Mouse (Mus musculus) layer of hippocampus, adult 9-10 months (tissue): Measurements from ENCODE around the gene Pptc7.

Experiments used
- DNase-seq: peaks from one replicate; pipeline ENCODE4 v3.0.0; 2022; ENCODE audit warnings: low spot score

Pptc7 gene

GRCm38 (mm10) chr5:122284183-122285028, at the start of gene Pptc7:
Gene Pptc7, plus strand, starts transcription at chr5:122284365.
- DNase-seq: peak; percentile 67

GRCm38 (mm10) chr5:122235196-122235836, 48.8 kb upstream of the Pptc7 start:
- DNase-seq: no peak

DNA sequence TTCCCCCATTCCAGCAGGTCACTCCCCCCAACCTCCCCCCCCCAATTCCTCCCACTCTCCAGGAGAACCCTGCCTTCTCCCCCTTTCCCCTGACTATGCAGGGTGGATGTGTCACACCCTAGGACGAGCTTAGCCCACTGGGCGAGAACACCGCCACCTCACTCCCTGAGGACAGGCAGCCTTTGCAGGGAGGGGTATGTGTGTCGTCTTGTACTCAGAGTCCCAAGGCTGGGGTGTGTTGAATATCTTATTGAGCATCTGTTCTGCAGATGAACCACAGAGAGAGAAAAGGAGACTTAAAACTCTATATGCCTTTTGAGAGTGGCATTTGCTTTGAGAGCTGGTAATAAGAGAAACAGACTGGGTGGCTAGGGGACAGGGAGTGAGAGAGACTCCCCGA, 47.0 kb upstream of the Pptc7 start:
- no peak for DNase-seq

GRCm38 (mm10) chr5:122239618-122240017, 44.5 kb upstream of the Pptc7 start:
- DNase-seq: no peak

DNA sequence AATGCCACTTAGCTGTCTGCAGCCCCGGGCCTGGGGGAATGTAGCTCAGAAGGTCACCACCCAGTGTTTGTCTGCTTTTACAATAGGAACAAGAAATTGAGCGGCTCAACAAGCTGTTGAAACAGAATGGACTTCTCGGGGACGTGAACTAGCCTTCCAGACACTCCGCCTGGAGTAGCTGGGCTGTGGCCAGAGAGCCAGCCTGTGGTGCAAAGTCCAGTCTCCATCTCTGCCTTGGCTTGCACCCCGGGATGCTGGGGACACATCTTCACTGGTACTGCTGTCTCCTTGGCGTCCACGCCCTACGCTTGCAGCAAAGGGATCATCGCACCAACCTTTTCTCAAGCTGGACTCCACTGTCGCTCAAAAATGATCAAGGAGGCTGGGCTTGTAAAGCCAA, 43.6 kb upstream of the Pptc7 start:
- no peak for DNase-seq

DNA sequence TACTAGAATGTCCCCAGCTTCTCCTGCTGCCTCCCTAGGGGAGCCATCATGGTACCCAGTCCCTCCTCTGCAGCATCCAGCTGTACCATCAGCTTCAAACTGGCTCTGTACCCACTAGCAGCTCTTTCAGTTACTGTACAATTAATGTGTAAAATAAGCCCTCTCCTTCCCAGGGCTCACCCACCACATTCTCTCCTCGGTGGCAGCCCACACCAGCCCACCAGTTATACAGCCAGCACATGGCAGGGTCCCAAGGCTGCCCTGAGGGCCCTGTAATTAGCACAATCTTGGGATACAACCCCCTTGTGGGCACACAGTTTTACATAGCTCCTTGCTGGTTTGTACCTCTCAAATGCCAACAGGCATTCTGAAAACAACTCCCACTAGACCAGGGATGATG, 43.2 kb upstream of the Pptc7 start:
- DNase-seq: no peak

- no peak for DNase-seq
Observed at GRCm38 (mm10) chr5:122242521-122243123, 41.5 kb upstream of the Pptc7 start.

- DNase-seq: no peak
Observed at GRCm38 (mm10) chr5:122243781-122244523, 40.2 kb upstream of the Pptc7 start.

DNA sequence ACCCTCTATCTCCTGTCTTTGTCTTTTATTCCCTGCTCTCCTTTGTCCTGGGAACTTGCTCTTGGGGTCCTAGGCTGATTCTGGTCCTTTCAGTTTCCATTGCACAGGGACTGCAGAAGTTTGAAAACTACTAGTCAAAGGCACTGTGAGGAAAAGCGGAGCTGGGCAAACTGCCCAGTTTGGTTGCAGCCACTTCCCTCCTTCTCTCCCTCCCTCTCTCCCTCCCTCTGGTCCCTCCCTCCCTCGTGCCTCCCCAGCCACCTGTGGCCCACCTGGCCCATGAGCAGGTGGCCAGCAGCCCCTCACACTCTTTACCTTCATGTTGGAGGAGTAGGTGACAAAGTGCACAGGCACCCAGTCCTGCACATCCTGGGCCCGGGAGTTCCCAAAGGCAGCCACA, 39.0 kb upstream of the Pptc7 start:
- no peak for DNase-seq

- DNase-seq: no peak
Observed at GRCm38 (mm10) chr5:122246547-122247167, 37.5 kb upstream of the Pptc7 start.

GRCm38 (mm10) chr5:122247529-122247928, 36.6 kb upstream of the Pptc7 start:
- no peak for DNase-seq

- DNase-seq: no peak
Observed at GRCm38 (mm10) chr5:122247934-122248333, 36.2 kb upstream of the Pptc7 start.

GRCm38 (mm10) chr5:122249281-122249680, 34.9 kb upstream of the Pptc7 start:
- DNase-seq: no peak

GRCm38 (mm10) chr5:122251895-122252606, 32.1 kb upstream of the Pptc7 start:
- no peak for DNase-seq

DNA sequence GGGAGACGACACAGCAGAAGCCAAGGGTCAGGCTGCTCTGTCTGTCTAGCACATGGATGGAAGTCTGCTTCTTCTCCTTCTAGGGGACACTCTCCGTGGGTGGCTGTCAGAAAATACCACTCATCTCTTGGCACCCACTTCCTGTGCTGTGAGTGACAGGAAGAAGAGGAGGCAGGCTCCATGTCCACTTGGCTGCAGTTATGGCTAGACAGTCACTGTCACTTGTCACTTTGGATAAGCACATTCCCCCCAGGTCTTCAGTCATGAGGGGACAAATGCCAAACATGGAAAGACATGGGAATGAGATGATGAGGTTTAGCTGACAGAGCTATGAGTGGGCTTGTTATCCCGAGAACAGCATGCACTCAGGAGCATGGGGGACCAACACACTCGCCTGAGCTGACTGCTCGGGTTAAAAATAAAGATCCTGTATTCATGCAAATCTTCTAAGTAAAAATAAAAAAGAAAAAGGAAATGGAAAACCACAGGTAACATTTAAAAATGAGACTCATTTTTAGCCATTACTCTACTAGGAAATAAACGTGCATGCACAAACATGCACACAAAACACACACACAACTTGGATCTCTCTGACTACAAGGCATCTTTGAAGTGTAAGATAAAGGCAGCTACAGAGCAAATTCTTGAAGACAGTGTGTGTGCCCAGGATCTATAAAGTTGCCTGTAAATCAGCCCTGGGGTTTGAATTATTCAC, 26.0 kb upstream of the Pptc7 start:
- DNase-seq: no peak

DNA sequence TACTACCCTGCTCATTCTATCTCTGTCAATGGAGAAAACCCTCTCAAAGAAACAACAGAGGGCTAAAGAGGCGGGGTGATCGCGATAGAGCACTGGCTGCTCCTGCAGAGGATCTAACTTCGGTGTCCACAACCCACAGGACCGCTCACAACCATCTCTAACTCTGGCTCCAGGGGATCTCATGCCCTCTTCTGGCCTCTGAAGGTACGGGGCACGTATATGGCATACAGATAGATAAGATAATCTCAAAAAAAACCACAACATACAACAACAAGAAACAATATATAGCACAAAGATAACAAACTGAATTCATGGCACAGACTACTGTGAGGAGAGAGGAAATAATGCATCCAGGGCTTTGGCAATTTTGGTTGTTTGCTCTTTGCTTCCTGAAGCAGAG, 22.1 kb upstream of the Pptc7 start:
- no peak for DNase-seq

DNA sequence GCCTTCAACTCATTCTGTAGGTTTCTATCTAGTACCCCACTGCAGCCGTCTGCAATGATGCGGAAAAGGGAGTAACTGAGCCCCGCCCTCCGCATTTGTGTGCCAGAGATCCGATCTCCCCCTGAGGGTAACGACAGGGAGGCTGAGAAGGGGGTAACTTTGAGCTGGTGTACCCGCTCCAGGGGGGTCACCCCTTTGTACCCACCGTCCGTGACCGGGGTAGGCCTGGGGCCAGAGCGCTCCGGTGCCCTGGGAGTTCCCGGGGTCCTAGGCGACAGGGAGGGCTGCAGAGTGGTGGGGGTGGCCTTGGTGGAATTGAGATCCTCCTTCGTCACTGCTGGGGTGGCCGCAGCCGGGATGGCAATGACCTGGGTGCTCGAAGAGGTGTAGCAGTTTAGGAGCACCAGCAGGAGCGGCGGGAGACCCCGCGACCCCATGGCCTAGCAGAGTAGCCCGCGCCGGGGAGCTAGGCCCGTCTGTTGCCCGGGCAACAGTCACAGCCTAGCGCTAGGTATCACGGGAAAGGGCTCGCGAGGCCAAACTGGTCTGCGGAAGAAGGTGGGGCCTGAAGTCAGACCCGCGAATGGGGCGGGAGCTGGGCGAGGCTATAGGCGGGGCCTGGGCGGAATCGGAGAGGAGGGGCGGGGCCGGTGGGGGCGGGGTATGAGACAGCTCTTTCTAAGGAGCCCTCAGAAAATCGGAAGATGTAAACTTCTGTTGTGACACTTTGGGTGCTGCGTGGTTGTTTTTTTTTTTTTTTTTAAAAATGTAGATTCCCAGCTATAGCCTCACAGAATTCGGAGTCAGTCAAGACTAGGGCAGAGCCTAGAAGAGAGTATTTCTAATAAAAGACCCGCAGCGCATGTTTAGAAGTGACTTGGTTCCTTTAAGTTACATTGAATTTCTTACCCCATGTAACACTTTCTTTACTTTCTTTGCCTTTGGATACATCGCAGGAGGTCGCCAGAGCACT, 19.9 kb upstream of the Pptc7 start, which contains the start of gene Tctn1:
TSS of gene Tctn1 (minus strand) at position 528 of the 973 bp plus-strand sequence.
- DNase-seq: peak; percentile 63

- DNase-seq: no peak
Observed at GRCm38 (mm10) chr5:122265187-122265586, 19.0 kb upstream of the Pptc7 start.

GRCm38 (mm10) chr5:122265942-122266341, 18.2 kb upstream of the Pptc7 start:
- DNase-seq: no peak
